12 mouse cellular contexts compared by ENCODE assay signal in genomic region chr11:75044333-75044732, GRCm38 (mm10).
DNase-seq lines count a peak whose midpoint lies in the region; ATAC-seq lines count a peak whose summit lies in the region.
"Had no signal": no experiment of that assay in that cellular context is flagged by ENCODE, and none has a peak within 500 bp of the region (broad histone marks: within the 10 kb centered on the region; RNA-seq: fewer than 3 reads in every experiment).

No protein-coding gene starts in this region.

- H3K9me3 ChIP-seq in kidney, embryonic 15.5 days (replicated peaks) = no peaks in the 10 kb centered on the region
- H3K9me3 ChIP-seq: forebrain, embryonic 15.5 days had no signal

- no peak overlapping the region for H3K4me2 ChIP-seq in kidney, embryonic 15.5 days
- H3K4me2 ChIP-seq: forebrain, embryonic 15.5 days had no signal

- no peaks in the 10 kb centered on the region for H3K27me3 ChIP-seq in kidney, embryonic 15.5 days
- H3K27me3 ChIP-seq: CH12.LX; forebrain, embryonic 15.5 days had no signal

- peaks cover 49% of the 10 kb centered on the region for H3K4me1 ChIP-seq in kidney, embryonic 15.5 days

- H3K27ac ChIP-seq in kidney, embryonic 15.5 days = peak overlapping the region; percentile 84
- H3K27ac ChIP-seq: forebrain, embryonic 15.5 days had no signal

- ATAC-seq in kidney, embryonic 15.5 days (replicated peaks; ENCODE audit: low FRiP score) = no peak
- ATAC-seq: forebrain, embryonic 15.5 days had no signal

- WGBS in kidney, embryonic 15.5 days = 65% methylated on average over 3 of the region's 3 CpGs

- DNase-seq in kidney, postnatal 14 days = no peak
- peak; percentile 35 for DNase-seq in testis, postnatal 10 days (ENCODE audit: low spot score)
- DNase-seq in testis, postnatal 14 days (ENCODE audit: low spot score) = no peak
- DNase-seq in heart, postnatal 25 days (ENCODE audit: low spot score) = peak; percentile 35
- no peak for DNase-seq in adrenal gland, postnatal 25 days
- DNase-seq in T-cell, adult 2 months (ENCODE audit: low spot score) = no peak
- DNase-seq in right cerebral cortex, postnatal 25 days = no peak
- DNase-seq: cerebellum, adult 18-20 months; thymus, postnatal 4 days had no signal

- H3K9ac ChIP-seq in kidney, embryonic 15.5 days = no peak overlapping the region
- H3K9ac ChIP-seq: forebrain, embryonic 15.5 days had no signal

- H3K36me3 ChIP-seq in kidney, embryonic 15.5 days = peaks cover 21% of the 10 kb centered on the region

- intact Hi-C loops in heart, postnatal 25 days (cut with DNase I) = no loop called here

- no peak overlapping the region for H3K4me3 ChIP-seq in kidney, embryonic 15.5 days (replicated peaks)
- H3K4me3 ChIP-seq: forebrain, embryonic 15.5 days had no signal

Comparison
In these comparisons a context has a peak if more than half of its experiments do, and no peak if none do; other contexts are left out.
1. DNase-seq: peak in testis, postnatal 10 days (single experiment) and heart, postnatal 25 days (single experiment); none in kidney, postnatal 14 days (single experiment), testis, postnatal 14 days (single experiment), adrenal gland, postnatal 25 days (single experiment), T-cell, adult 2 months (single experiment) and right cerebral cortex, postnatal 25 days (single experiment).